Mouse (Mus musculus): Measurements from ENCODE around the gene Tm2d3. TPM values are rescaled to one million over a fixed set of nuclear protein-coding genes. Genes with fewer than 3 reads are reported as not detected.

The Tm2d3 gene
- total RNA-seq, 2 experiments from 2014 or later: 16.2 to 22.0 TPM

DNA sequence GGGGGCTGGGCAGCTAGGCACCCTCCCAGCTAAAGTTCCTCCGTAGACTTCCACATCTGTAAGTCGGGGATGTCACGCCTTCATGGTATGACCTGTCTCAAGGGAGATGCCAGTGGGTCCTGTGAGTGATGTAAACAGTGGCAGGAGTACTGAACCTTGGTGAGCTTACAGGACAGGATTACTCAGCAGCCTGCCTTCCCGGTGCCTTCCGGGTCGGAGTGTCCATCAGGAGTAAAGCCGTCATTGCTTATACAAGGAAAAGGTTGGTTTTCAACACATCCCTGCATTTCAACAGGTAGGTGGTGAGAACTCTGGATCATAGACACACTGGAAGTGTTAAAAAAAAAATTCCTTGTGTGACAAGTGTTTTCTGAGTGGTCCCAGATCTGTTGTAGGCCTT lies 11.1 kb downstream of the Tm2d3 start:
- peak in 1 of 2 experiments; percentile 9 for DNase-seq (ENCODE audit: low spot score in 2 of 2)

DNA sequence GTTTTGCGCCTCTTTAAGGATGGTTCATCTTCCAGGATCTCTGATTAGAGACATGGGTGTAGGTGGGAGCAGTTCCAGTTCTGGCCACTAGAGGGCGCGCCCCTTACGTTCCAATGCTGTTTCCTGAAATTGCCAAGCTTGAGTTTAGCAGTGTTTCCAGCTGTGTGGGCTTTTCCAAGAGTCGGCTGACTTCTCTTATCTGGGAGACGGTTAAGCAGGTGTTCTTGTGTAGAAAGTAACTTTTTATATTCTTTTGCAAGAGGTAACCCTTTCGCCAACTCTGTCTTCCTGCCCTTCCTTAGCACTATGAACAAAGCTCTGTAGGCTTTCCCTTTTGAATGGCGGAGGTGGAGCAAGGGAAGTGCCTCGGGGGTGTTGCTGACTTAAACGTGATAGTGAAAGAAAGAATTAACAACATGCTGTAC lies 13.9 kb downstream of the Tm2d3 start:
- DNase-seq (ENCODE audit: low spot score in 2 of 2): peak; percentile 57 to 75

DNA sequence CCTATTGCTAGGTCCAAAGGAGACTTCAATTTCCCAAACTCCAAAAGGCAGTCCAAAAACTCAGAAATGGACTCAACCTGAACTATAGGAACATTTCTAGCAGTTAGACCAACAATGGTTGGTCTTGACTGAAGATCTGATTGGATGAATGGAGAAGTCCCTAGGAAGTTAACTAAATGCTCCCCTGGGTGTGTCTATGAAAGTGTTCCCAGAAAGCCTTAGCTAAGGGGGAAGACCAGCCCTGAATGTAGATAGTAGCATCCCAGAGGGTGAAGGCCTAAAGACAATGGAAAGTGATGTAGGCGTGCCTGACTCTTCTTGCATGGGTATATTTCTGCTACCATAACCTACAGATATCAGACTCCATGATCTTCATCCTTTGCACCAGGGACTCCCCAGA lies 17.5 kb downstream of the Tm2d3 start:
- DNase-seq (ENCODE audit: low spot score in 2 of 2): no peak

DNA sequence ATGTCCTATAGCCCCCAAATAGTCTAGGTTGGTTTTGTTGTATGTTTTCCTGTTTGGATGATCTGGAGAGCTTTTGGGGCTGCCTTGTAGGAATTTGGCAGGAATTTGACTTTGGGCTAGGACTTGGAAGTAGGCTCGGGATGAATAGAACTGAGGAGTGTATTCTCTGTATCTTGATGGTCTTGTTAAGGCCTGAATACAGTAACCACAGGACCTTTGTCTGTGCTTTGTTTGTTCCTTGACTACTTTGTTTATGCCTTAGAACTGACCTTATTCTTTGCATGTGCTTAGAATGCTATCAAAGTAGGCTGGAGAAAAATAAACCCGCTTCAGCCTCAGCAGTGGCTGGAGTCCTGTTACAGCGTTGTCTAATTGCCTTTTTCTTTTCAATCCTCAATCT lies 19.3 kb downstream of the Tm2d3 start:
- DNase-seq (ENCODE audit: low spot score in 2 of 2): no peak

DNA sequence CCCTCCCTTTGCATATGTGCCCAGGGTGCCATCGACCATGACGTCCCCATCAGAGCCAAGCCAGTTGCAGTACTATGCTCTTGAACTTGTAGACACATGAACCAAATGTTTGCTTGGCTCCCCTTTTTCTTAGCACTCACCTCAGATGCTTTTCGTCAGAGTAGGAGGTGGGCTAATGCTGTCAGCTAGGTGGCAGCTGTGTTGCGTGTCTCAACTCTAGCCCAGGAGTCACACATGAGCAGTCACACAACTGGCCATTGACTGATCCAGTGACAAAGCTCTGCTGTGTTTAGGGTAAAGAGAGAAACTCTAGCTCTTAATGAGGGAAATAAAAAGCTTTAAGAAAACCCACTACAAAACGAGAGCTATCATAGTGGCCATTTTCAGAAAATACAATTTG lies 22.8 kb downstream of the Tm2d3 start:
- no peak for DNase-seq (ENCODE audit: low spot score in 2 of 2)

DNA sequence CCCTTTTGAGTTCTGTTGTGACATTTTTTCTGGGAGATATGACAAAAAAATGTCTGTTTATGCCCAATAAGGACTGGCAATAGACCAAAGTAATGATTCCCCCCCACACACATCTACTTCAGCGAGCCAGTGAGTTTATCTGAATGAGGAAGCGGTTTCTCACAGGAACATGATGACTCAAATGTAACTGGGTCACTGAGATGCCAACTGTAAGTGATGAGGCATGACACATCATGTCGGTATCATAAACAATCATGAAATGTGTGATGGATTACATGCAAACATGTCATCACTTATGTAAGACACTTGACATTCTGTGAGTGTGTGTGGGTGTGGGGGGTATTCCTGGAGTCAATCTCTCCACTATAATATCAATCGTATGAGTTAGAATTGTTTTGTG lies 23.3 kb downstream of the Tm2d3 start:
- DNase-seq (ENCODE audit: low spot score in 2 of 2): no peak

DNA sequence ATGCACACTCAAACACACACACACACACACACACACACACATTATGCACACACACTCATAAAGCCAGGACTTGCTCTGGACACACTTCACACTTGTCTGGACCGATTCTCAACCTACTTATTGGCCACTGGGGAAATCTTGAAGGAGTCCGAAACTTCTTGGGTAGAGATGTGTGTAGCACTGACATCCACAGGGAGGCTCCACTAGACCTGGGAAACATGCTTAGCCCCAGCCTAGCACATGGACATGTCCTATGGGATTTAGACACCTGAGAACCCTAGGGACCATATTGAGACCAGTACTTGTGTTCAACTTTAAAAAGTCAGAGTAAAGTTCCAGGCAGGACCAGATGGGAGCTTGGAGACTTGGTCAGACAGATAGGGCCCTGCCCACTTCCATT lies 43.1 kb downstream of the Tm2d3 start:
- DNase-seq (ENCODE audit: low spot score in 2 of 2): no peak

DNA sequence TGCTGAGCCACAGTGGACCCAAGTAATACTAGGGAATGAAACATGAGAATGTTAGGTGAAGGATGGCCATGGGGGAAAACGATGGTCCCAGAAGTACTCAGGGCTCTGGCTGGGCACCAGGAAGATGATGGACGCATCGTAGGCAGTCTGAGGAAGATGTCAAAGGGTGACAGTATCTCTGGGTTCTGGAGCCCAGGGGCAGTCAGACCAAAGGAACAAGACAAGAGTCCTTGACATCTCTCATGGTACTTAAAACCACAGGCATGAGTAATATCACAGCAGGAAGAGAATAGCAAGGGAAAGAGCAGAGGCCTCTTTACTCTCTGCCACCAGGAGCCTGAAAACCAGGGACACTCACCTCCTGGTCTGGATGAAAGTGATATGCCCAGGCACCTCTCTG lies 44.3 kb downstream of the Tm2d3 start:
- DNase-seq (ENCODE audit: low spot score in 2 of 2): no peak

DNA sequence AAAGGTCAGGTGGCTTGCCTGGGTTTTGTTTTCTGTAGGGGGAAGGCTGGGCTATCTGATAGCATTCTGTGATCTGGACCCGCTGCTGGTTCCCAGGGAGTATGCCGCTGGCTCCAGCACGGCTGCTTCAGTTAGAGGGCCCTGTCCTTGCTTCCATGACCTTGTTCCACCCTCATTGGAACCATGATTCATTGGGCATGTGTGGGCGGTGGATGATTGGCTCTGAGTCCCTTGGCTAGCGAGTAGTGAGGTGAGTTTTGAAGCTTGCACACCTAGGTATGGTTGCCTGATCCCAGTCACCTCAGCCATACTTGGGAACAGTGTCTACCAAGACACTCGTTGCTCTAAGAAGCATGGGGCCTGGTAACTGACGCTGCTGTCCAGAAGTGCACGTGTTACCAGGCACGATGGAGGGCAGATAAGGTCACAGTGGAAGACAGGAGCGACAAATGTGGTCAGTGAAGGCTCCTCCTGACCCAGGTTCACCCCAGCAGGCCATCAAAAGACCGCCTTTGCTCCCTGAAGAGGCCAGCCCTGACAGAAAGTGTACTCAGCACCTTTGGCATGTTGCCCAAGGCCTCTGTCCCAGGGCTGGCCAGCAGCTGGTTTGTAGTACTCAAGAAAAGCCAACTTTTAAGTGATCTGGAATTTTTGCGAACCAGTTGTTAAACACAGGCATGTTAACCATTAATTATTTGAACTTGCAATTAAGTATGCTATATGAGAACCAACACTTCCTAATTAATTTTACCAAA lies 46.5 kb downstream of the Tm2d3 start:
- DNase-seq (ENCODE audit: low spot score in 2 of 2): peak; percentile 32 to 58

DNA sequence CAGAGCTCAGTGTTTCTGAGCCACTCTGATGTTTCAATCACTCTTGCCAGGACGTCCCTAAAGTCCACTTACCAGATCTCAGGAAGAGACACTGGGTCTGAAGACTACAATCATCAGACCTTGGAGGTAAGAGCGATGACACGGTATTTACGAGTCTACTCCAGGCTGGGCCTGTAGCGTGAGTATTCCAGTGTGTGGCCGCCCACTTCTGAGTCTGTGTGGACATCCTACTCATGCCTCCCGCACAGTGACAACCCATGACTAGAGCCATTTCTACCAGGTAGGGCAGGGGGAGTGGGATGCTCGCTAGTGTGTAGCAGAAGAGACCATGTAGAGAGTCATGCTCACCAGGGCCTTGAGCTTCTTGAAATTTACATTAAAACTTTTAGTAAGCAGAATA lies 51.9 kb downstream of the Tm2d3 start:
- DNase-seq (ENCODE audit: low spot score in 2 of 2): no peak

DNA sequence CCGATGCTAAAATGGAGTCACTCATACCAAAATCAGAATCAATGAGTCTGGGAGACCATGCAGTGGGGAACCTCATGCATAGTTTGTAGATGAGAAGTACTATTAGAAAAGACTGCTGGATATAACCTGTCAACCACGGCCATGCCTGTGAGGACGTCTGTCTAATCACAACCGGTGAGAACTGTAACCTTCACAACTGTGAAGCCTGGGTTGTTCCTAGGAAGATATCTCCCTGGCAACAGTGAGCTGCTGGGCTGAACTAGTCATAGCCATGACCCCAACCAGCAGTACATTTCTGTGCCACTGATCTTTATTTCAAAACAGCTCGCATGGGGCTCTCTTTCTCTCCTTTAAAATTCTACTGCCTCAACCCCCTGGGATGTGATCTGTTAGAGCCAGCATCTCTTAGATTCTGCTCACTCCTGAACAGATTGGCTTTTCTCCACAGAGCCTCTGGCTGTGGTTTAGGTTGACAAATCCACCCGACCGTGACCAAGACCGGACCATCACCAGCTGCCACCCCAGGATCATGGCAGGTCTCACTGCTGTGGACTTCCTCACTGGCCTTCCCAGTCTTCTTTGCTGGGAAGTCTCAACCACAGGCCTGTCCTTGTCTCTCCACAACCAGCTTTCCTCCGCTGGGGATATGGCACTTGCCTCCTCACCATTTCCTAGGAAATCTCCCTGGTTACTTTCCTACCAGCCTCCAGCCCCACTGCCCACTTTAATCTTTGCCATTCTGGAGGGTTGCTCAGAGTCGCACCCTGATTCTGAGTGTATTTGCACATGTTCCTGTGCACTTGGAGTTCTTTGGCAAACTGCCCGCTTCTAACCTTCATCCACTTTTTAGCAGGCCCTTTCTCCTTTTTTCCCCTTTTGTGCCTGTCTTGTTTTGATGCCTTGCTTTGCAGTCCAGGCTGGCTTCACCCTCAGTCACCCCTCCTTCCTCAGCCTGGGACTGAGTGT lies 57.3 kb downstream of the Tm2d3 start:
- DNase-seq (ENCODE audit: low spot score in 2 of 2): no peak

Other genes starting within 250 kb of the Tm2d3 start
- 10 to 100 TPM; 71.2 to 73.6 TPM for gene Tjp1, start 163.4 kb upstream of the Tm2d3 start, total RNA-seq (2021)
- 10 to 100 TPM; 38.1 to 44.6 TPM for gene Tarsl2, start 46.3 kb upstream of the Tm2d3 start, total RNA-seq (2021)
- 10 to 100 TPM; 45.4 to 64.7 TPM for gene Pcsk6, start 170.6 kb downstream of the Tm2d3 start, total RNA-seq (2021)

Measured in gastrocnemius, postnatal 4 days (tissue).